Mouse (Mus musculus) embryo, embryonic 10.5 days (tissue): Measurements from ENCODE around the gene Gm36176.
A peak's percentile ranks its signal among the peaks of the same experiment; 100 is the strongest.

Source experiments
- DNase-seq: peaks from one replicate; pipeline ENCODE4 v3.0.0-alpha.2; 2015; ENCODE audit warnings: low spot score

The Gm36176 gene

DNA sequence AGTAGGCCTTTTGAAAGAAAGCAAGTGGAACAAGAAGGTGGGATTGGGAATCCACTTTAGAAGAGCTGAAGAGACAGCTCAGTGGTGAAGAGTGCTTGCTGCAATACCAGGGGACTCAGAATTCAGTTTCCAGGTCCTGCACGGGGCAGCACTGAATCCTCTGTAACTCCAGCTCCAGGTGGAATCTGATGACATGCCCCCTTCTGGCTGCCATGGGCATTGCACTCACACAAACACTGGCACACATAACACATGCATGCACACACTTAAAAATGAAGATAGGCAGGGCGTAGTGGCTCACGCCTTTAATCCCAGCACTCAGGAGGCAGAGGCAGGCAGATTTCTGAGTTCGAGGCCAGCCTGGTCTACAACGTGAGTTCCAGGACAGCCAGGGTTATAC, 36.0 kb downstream of the Gm36176 start:
- DNase-seq = no peak

DNA sequence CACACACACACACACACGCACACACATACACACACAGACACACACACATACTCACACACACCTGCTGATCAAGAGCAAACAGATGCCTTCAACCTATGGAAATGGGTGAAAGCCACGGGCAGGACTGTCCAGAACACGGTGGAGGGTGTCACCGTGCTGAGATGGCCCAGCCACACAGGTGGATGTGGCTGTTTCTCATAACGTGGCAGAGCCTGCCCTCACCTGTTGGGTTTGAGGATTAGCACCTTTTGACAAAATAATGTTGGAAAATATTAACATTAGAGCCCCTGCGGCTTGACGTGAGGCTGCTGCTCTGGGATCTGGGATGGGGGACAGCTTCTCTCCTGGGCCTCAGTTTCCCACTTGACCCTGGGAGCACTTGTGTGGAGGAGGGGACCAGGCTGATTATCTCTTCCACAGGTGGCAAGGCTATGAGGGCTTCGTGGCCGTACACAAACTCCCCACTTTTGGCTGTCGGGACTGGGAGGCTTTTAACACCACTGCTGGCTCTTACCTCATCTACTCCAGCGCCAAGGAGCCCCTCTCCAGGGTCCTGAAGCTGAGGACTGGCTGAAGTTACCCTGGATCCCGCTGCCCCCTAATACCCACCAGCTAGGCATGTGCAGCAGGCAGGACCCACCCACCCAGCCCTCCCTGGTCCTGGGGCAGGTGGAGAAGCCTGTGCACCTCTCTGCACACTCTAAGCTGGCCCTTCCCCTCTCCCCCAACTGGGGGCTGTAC, 39.6 kb downstream of the Gm36176 start:
- peak; percentile 43 for DNase-seq

- no peak for DNase-seq
These were observed 44.5 kb downstream of the Gm36176 start for GRCm38 (mm10) chr10:77890987-77891565.

GRCm38 (mm10) chr10:77895562-77895961, 49.0 kb downstream of the Gm36176 start:
- DNase-seq = peak; percentile 16
